Comparison of ENCODE assay signal across 8 mouse cellular contexts in genomic region chr5:31613852-31614286, GRCm38 (mm10). TPM values are rescaled to one million over a fixed set of nuclear protein-coding genes. Genes with fewer than 3 reads are reported as not detected.
DNase-seq lines count a peak whose midpoint lies in the region; ATAC-seq and TF ChIP-seq lines count a peak whose summit lies in the region.

No protein-coding gene starts in this region.

- H3K4me2 ChIP-seq in CH12.LX (ENCODE audit: insufficient read depth, low read depth, poor library complexity, severe bottlenecking), result no peak overlapping the region; the same call in 1 of the 2 replicates
- peak overlapping the region; percentile 68 for H3K4me2 ChIP-seq in forebrain, embryonic 11.5 days (ENCODE audit: low read depth, low read length, severe bottlenecking)
- peak overlapping the region; percentile 74 for H3K4me2 ChIP-seq in heart, embryonic 16.5 days (ENCODE audit: low read depth, low read length)
- peak overlapping the region; percentile 77 for H3K4me2 ChIP-seq in liver, embryonic 14.5 days (ENCODE audit: low read depth)
- peak overlapping the region; percentile 60 for H3K4me2 ChIP-seq in stomach, embryonic 15.5 days

- in situ Hi-C loops in CH12.LX (cut with MboI; ENCODE audit: low pct_ligation_motif_present, low pct_unique_long_range_greater_than_20kb, low sequenced_read_pairs), result no loop called here

- dilution Hi-C loops in CH12.LX (cut with MboI; ENCODE audit: extremely low pct_ligation_motif_present, extremely low pct_unique_long_range_greater_than_20kb, low sequenced_read_pairs), result no loop called here

- no peaks in the 10 kb centered on the region for H3K9me3 ChIP-seq in CH12.LX (replicated peaks; ENCODE audit: low read length)
- H3K9me3 ChIP-seq in forebrain, embryonic 11.5 days (ENCODE audit: control insufficient read depth, low read length), result no peaks in the 10 kb centered on the region
- H3K9me3 ChIP-seq in heart, embryonic 16.5 days (replicated peaks; ENCODE audit: control insufficient read depth, low read length), result no peaks in the 10 kb centered on the region
- no peaks in the 10 kb centered on the region for H3K9me3 ChIP-seq in liver, embryonic 14.5 days (ENCODE audit: control insufficient read depth, low read length)
- H3K9me3 ChIP-seq in stomach, embryonic 15.5 days, result no peaks in the 10 kb centered on the region

- TF ChIP-seq CTCF in CH12.LX (conservative IDR thresholded peaks at IDR 0.05 in 1 of 2, IDR thresholded peaks at IDR 0.05 in 1 of 2; ENCODE audit: low read depth in 2 of 2, low read length in 2 of 2), result peak in 1 of 2 experiments; percentile 60; a peak in 2 of 4 replicates
- TF ChIP-seq CTCF in liver, embryonic 14.5 days (IDR thresholded peaks at IDR 0.05; ENCODE audit: low read depth), result peak; percentile 55

- H3K79me2 ChIP-seq in CH12.LX (replicated peaks; ENCODE audit: control insufficient read depth, extremely low read depth, insufficient read depth, poor library complexity, severe bottlenecking), result peaks cover 6% of the 10 kb centered on the region; the same call in 1 of the 2 replicates

- H3K9ac ChIP-seq in CH12.LX (ENCODE audit: insufficient read depth, low read depth), result peak overlapping the region; percentile 88
- H3K9ac ChIP-seq in forebrain, embryonic 11.5 days (ENCODE audit: low read length), result peak overlapping the region; percentile 82
- H3K9ac ChIP-seq in heart, embryonic 16.5 days (ENCODE audit: low read length), result peak overlapping the region; percentile 82
- peak overlapping the region; percentile 89 for H3K9ac ChIP-seq in liver, embryonic 14.5 days (replicated peaks)
- H3K9ac ChIP-seq in stomach, embryonic 15.5 days, result peak overlapping the region; percentile 71

- ATAC-seq in forebrain, embryonic 11.5 days (replicated peaks; ENCODE audit: low FRiP score), result peak; percentile 94
- ATAC-seq in heart, embryonic 16.5 days (replicated peaks; ENCODE audit: extremely low read depth, insufficient read depth, low FRiP score), result peak; percentile 90
- peak; percentile 92 for ATAC-seq in liver, embryonic 14.5 days (ENCODE audit: insufficient read depth)
- peak; percentile 85 for ATAC-seq in stomach, embryonic 15.5 days (ENCODE audit: insufficient read depth, low FRiP score, low read depth)

- no peak for TF ChIP-seq EP300 in CH12.LX (IDR thresholded peaks at IDR 0.05; ENCODE audit: low read length)
- no peak for TF ChIP-seq EP300 in liver, embryonic 14.5 days (IDR thresholded peaks at IDR 0.05; ENCODE audit: low read depth)

- peaks cover 19 to 34% of the 10 kb centered on the region in 2 experiments for H3K36me3 ChIP-seq in CH12.LX (replicated peaks in 1 of 2; ENCODE audit: control insufficient read depth in 1 of 2, insufficient read depth in 1 of 2, low read length in 1 of 2)
- H3K36me3 ChIP-seq in forebrain, embryonic 11.5 days (ENCODE audit: control insufficient read depth, insufficient read depth, low read length), result no peaks in the 10 kb centered on the region
- H3K36me3 ChIP-seq in heart, embryonic 16.5 days (ENCODE audit: control insufficient read depth, insufficient read depth), result peaks cover 17% of the 10 kb centered on the region
- H3K36me3 ChIP-seq in liver, embryonic 14.5 days (replicated peaks; ENCODE audit: control insufficient read depth, insufficient read depth, low read depth), result peaks cover 6% of the 10 kb centered on the region
- peaks cover 12% of the 10 kb centered on the region; the same call in 1 of the 2 replicates for H3K36me3 ChIP-seq in stomach, embryonic 15.5 days

- TF ChIP-seq RAD21 in CH12.LX (IDR thresholded peaks at IDR 0.05; ENCODE audit: low read depth, low read length), result no peak; the same call in 1 of the 2 replicates

- no peaks in the 10 kb centered on the region for H3K27me3 ChIP-seq in CH12.LX (replicated peaks)
- no peaks in the 10 kb centered on the region for H3K27me3 ChIP-seq in forebrain, embryonic 11.5 days (ENCODE audit: control insufficient read depth, insufficient read depth, low read length)
- no peaks in the 10 kb centered on the region for H3K27me3 ChIP-seq in heart, embryonic 16.5 days (ENCODE audit: control insufficient read depth, insufficient read depth, low read length)
- no peaks in the 10 kb centered on the region for H3K27me3 ChIP-seq in liver, embryonic 14.5 days (ENCODE audit: control insufficient read depth, insufficient read depth, low read length)
- no peaks in the 10 kb centered on the region for H3K27me3 ChIP-seq in stomach, embryonic 15.5 days (replicated peaks)

- H3K4me1 ChIP-seq in CH12.LX (ENCODE audit: control insufficient read depth in 1 of 2, insufficient read depth in 2 of 2), result peaks cover 6 to 29% of the 10 kb centered on the region in 2 experiments
- H3K4me1 ChIP-seq in forebrain, embryonic 11.5 days (replicated peaks; ENCODE audit: control insufficient read depth, insufficient read depth, low read length), result peaks cover 5% of the 10 kb centered on the region; the same call in 1 of the 2 replicates
- H3K4me1 ChIP-seq in heart, embryonic 16.5 days (ENCODE audit: control insufficient read depth, insufficient read depth, low read length), result peaks cover 12% of the 10 kb centered on the region
- H3K4me1 ChIP-seq in liver, embryonic 14.5 days (replicated peaks; ENCODE audit: control insufficient read depth in 2 of 2, insufficient read depth in 2 of 2, low read length in 1 of 2), result peaks cover 7 to 14% of the 10 kb centered on the region in 2 experiments; a peak in 3 of 4 replicates
- peaks cover 7% of the 10 kb centered on the region for H3K4me1 ChIP-seq in stomach, embryonic 15.5 days

- peak overlapping the region; percentile 74 for H3K27ac ChIP-seq in CH12.LX (ENCODE audit: insufficient read depth, low read depth)
- peak overlapping the region; percentile 68 for H3K27ac ChIP-seq in forebrain, embryonic 11.5 days (ENCODE audit: low read depth, low read length)
- H3K27ac ChIP-seq in heart, embryonic 16.5 days (ENCODE audit: low read length), result peak overlapping the region; percentile 92
- H3K27ac ChIP-seq in liver, embryonic 14.5 days, result peak overlapping the region; percentile 79
- H3K27ac ChIP-seq in stomach, embryonic 15.5 days, result peak overlapping the region; percentile 96

- WGBS in forebrain, embryonic 11.5 days, result under 1% methylated on average over 37 of the region's 37 CpGs
- under 1% methylated on average over 37 of the region's 37 CpGs for WGBS in heart, embryonic 16.5 days
- 0% methylated on average over 37 of the region's 37 CpGs for WGBS in liver, embryonic 14.5 days (ENCODE audit: insufficient replicate concordance)
- under 1% methylated on average over 37 of the region's 37 CpGs for WGBS in stomach, embryonic 15.5 days

- peak overlapping the region; percentile 82 to 92 (median 84) for H3K4me3 ChIP-seq in CH12.LX (replicated peaks in 1 of 3; ENCODE audit: low read depth in 2 of 3, low read length in 2 of 3, poor library complexity in 1 of 3)
- peak overlapping the region; percentile 85 for H3K4me3 ChIP-seq in forebrain, embryonic 11.5 days (ENCODE audit: low read depth, low read length)
- H3K4me3 ChIP-seq in heart, embryonic 16.5 days (ENCODE audit: low read length), result peak overlapping the region; percentile 69
- peak overlapping the region; percentile 94 to 98 for H3K4me3 ChIP-seq in liver, embryonic 14.5 days (ENCODE audit: insufficient read depth in 1 of 2, low read depth in 2 of 2, low read length in 2 of 2)
- peak overlapping the region; percentile 90 for H3K4me3 ChIP-seq in stomach, embryonic 15.5 days (replicated peaks)

- DNase-seq in CH12.LX (ENCODE audit: extremely low read depth), result peak; percentile 93
- peak; percentile 68 for DNase-seq in c-Kit-positive CD71-positive TER-119-negative erythroid progenitor cells, embryonic 14.5 days (ENCODE audit: low read depth)
- DNase-seq in forebrain, embryonic 11.5 days (ENCODE audit: low spot score), result peak; percentile 89
- DNase-seq in kidney, postnatal 36 days, result peak; percentile 93 to 94
- peak; percentile 72 to 79 (median 74) for DNase-seq in liver, embryonic 14.5 days (ENCODE audit: low read depth in 3 of 3, low spot score in 3 of 3)
- peak; percentile 91 for DNase-seq in neural tube, embryonic 10.5 days (ENCODE audit: extremely low spot score, low spot score)

- TF ChIP-seq POLR2A in CH12.LX (IDR thresholded peaks at IDR 0.05; ENCODE audit: low read depth, low read length), result peak; percentile 92

TF ChIP-seq in CH12.LX, 34 proteins besides CTCF, POLR2A, EP300 and RAD21 (continues in another document):
- TF ChIP-seq USF1 (IDR thresholded peaks at IDR 0.05; ENCODE audit: low read depth, low read length), result no peak
- peak; percentile 88 for TF ChIP-seq NELFE (IDR thresholded peaks at IDR 0.05; ENCODE audit: low read depth, low read length)
- TF ChIP-seq JUND (conservative IDR thresholded peaks at IDR 0.05; ENCODE audit: low read depth, low read length), result no peak
- peak; percentile 68; the same call in 1 of the 2 replicates for TF ChIP-seq MYC (IDR thresholded peaks at IDR 0.05; ENCODE audit: low read depth, low read length)
- TF ChIP-seq POLR2AphosphoS2 (IDR thresholded peaks at IDR 0.05; ENCODE audit: low read depth, low read length), result peak; percentile 78; the same call in 1 of the 2 replicates
- TF ChIP-seq JUN (IDR thresholded peaks at IDR 0.05; ENCODE audit: insufficient read depth, low read depth, low read length), result no peak
- no peak for TF ChIP-seq MAZ (IDR thresholded peaks at IDR 0.05; ENCODE audit: low read depth, low read length)
- TF ChIP-seq MXI1 (IDR thresholded peaks at IDR 0.05; ENCODE audit: low read depth, low read length), result peak; percentile 85
- TF ChIP-seq GABPA (IDR thresholded peaks at IDR 0.05; ENCODE audit: insufficient replicate concordance, low read depth, low read length), result no peak
- no peak for TF ChIP-seq ZNF384 (IDR thresholded peaks at IDR 0.05; ENCODE audit: low read depth, low read length)
- TF ChIP-seq PAX5 (IDR thresholded peaks at IDR 0.05; ENCODE audit: low read length), result no peak
- peak; percentile 86 for TF ChIP-seq HCFC1 (IDR thresholded peaks at IDR 0.05; ENCODE audit: low read depth, low read length)
- no peak for TF ChIP-seq ZKSCAN1 (IDR thresholded peaks at IDR 0.05; ENCODE audit: borderline replicate concordance, low read depth, low read length)
- TF ChIP-seq E2F4 (IDR thresholded peaks at IDR 0.05; ENCODE audit: insufficient replicate concordance, low read depth, low read length), result peak; percentile 50; the same call in 1 of the 2 replicates
- TF ChIP-seq ZC3H11A (IDR thresholded peaks at IDR 0.05; ENCODE audit: low read depth, low read length), result no peak
- peak; percentile 59; the same call in 1 of the 2 replicates for TF ChIP-seq ZMIZ1 (IDR thresholded peaks at IDR 0.05; ENCODE audit: low read depth, low read length)

RNA-seq across cellular contexts. Expression of gene Mrpl33, which starts 17.1 kb away (rescaled TPM):
- 168 and 236 TPM in 2 replicates for total RNA-seq in CH12.LX (2012; rRNA removed)
- 336 and 387 TPM in 2 replicates for total RNA-seq in CH12.LX (2014; rRNA removed)
- 114 and 150 TPM in 2 replicates for polyA plus RNA-seq in CH12.LX (2012; ENCODE audit: insufficient read length, low read depth)
- polyA plus RNA-seq in forebrain, embryonic 11.5 days (2014; fragmentation: Nextera tagmentation; extraction: Ambion mirVana), result 201 and 224 TPM in 2 replicates
- polyA plus RNA-seq in heart, embryonic 16.5 days (2015; fragmentation: Nextera tagmentation; extraction: Ambion mirVana), result 382 and 409 TPM in 2 replicates
- polyA plus RNA-seq in liver, embryonic 14.5 days (2012; rRNA removed), result 57.8 and 80.0 TPM in 2 replicates
- polyA plus RNA-seq in liver, embryonic 14.5 days (2014; fragmentation: Nextera tagmentation; extraction: Ambion mirVana), result 211 and 219 TPM in 2 replicates
- polyA plus RNA-seq in stomach, embryonic 15.5 days (2015; fragmentation: Nextera tagmentation; extraction: Ambion mirVana), result 309 and 347 TPM in 2 replicates

Comparison
In these comparisons a context has a peak if more than half of its experiments do, and no peak if none do; other contexts are left out.
1. Peak in every context shown above with its lines: DNase-seq, ATAC-seq, H3K4me3 ChIP-seq and H3K27ac ChIP-seq.